Comparison of ENCODE assay signal across 28 mouse cellular contexts in genomic region chr2:131466732-131467131, GRCm38 (mm10). TPM values are rescaled to one million over a fixed set of nuclear protein-coding genes. Genes with fewer than 3 reads are reported as not detected.
DNase-seq lines count a peak whose midpoint lies in the region; ATAC-seq and TF ChIP-seq lines count a peak whose summit lies in the region.
"Had no signal": no experiment of that assay in that cellular context is flagged by ENCODE, and none has a peak within 500 bp of the region (broad histone marks: within the 10 kb centered on the region; RNA-seq: fewer than 3 reads in every experiment).

No protein-coding gene starts in this region.

- H3K4me1 ChIP-seq in heart, adult 2 months (ENCODE audit: control insufficient read depth, insufficient read depth, low read length), result peaks cover 5% of the 10 kb centered on the region
- no peaks in the 10 kb centered on the region for H3K4me1 ChIP-seq in intestine, embryonic 14.5 days (replicated peaks; ENCODE audit: control insufficient read depth, insufficient read depth, low read length)
- no peaks in the 10 kb centered on the region for H3K4me1 ChIP-seq in intestine, postnatal 0 days (replicated peaks; ENCODE audit: control insufficient read depth, insufficient read depth, low read length)
- H3K4me1 ChIP-seq in neural tube, embryonic 15.5 days, result no peaks in the 10 kb centered on the region
- H3K4me1 ChIP-seq: embryonic facial prominence, embryonic 15.5 days; forebrain, embryonic 10.5 days; forebrain, embryonic 12.5 days had no signal

- H3K9me3 ChIP-seq in intestine, embryonic 14.5 days (ENCODE audit: control insufficient read depth, low read length), result no peaks in the 10 kb centered on the region
- no peaks in the 10 kb centered on the region for H3K9me3 ChIP-seq in intestine, postnatal 0 days (ENCODE audit: control insufficient read depth)
- H3K9me3 ChIP-seq in neural tube, embryonic 15.5 days (replicated peaks), result no peaks in the 10 kb centered on the region; the same call in 1 of the 2 replicates
- H3K9me3 ChIP-seq: embryonic facial prominence, embryonic 13.5 days; G1E had no signal

- H3K27me3 ChIP-seq in heart, adult 2 months (ENCODE audit: control insufficient read depth, insufficient read depth, low read length), result no peaks in the 10 kb centered on the region
- no peaks in the 10 kb centered on the region for H3K27me3 ChIP-seq in intestine, embryonic 14.5 days (replicated peaks; ENCODE audit: control insufficient read depth, insufficient read depth, low read length)
- no peaks in the 10 kb centered on the region for H3K27me3 ChIP-seq in intestine, postnatal 0 days (replicated peaks; ENCODE audit: control insufficient read depth, insufficient read depth, low read length)
- no peaks in the 10 kb centered on the region for H3K27me3 ChIP-seq in neural tube, embryonic 15.5 days (replicated peaks)
- H3K27me3 ChIP-seq: CH12.LX; embryonic facial prominence, embryonic 13.5 days; embryonic facial prominence, embryonic 15.5 days; forebrain, embryonic 12.5 days; Patski had no signal

- ATAC-seq in intestine, embryonic 14.5 days (replicated peaks; ENCODE audit: low FRiP score, low TSS enrichment, low read depth), result no peak
- no peak for ATAC-seq in intestine, postnatal 0 days
- no peak for ATAC-seq in neural tube, embryonic 15.5 days (ENCODE audit: low FRiP score)
- ATAC-seq: activated CD4-positive, CD25-positive, alpha-beta regulatory T cell, adult 4 months; CD4-positive, CD25-positive, alpha-beta regulatory T cell, adult 4 months; forebrain, embryonic 14.5 days; forebrain, embryonic 16.5 days; Patski had no signal

- no peak overlapping the region for H3K9ac ChIP-seq in heart, adult 2 months (ENCODE audit: low read depth, low read length)
- no peak overlapping the region for H3K9ac ChIP-seq in intestine, embryonic 14.5 days (ENCODE audit: low read length)
- H3K9ac ChIP-seq in intestine, postnatal 0 days (ENCODE audit: low read depth, low read length), result no peak overlapping the region
- no peak overlapping the region for H3K9ac ChIP-seq in neural tube, embryonic 15.5 days (replicated peaks)
- H3K9ac ChIP-seq: embryonic facial prominence, embryonic 13.5 days; embryonic facial prominence, embryonic 15.5 days; forebrain, embryonic 12.5 days had no signal

- peak; percentile 63 for DNase-seq in heart, adult 11 months
- no peak for DNase-seq in heart, adult 2 months
- peak; percentile 16 for DNase-seq in intestine, embryonic 14.5 days (ENCODE audit: low spot score)
- peak; percentile 4 for DNase-seq in neural tube, embryonic 10.5 days (ENCODE audit: extremely low spot score, low spot score)
- DNase-seq: adrenal gland, adult 8-10 months; adrenal gland, postnatal 14 days; adrenal gland, postnatal 36 days; B cell, adult 2 months; cerebellum, adult 11-12 months; cerebellum, adult 8-10 months; cerebellum, adult 9-11 months; cerebellum, postnatal 14 days; cerebellum, postnatal 36 days; embryo, embryonic 11 days had no signal

- no peak overlapping the region for H3K4me3 ChIP-seq in heart, adult 2 months
- H3K4me3 ChIP-seq in intestine, embryonic 14.5 days (ENCODE audit: low read depth, low read length), result no peak overlapping the region
- H3K4me3 ChIP-seq in intestine, postnatal 0 days (ENCODE audit: low read depth, low read length), result no peak overlapping the region
- H3K4me3 ChIP-seq in neural tube, embryonic 15.5 days (replicated peaks), result no peak overlapping the region
- H3K4me3 ChIP-seq: embryonic facial prominence, embryonic 13.5 days; embryonic facial prominence, embryonic 15.5 days; erythroblast, embryonic 14.5 days; forebrain, embryonic 10.5 days; forebrain, embryonic 12.5 days had no signal

- no peaks in the 10 kb centered on the region for H3K36me3 ChIP-seq in heart, adult 2 months (ENCODE audit: control insufficient read depth, insufficient read depth, low read length)
- H3K36me3 ChIP-seq in intestine, embryonic 14.5 days (ENCODE audit: control insufficient read depth, insufficient read depth, low read length), result no peaks in the 10 kb centered on the region
- no peaks in the 10 kb centered on the region for H3K36me3 ChIP-seq in intestine, postnatal 0 days (ENCODE audit: control insufficient read depth, insufficient read depth)
- H3K36me3 ChIP-seq in neural tube, embryonic 15.5 days, result no peaks in the 10 kb centered on the region
- H3K36me3 ChIP-seq: embryonic facial prominence, embryonic 13.5 days; embryonic facial prominence, embryonic 15.5 days; forebrain, embryonic 10.5 days; forebrain, embryonic 12.5 days; G1E had no signal

- H3K27ac ChIP-seq in heart, adult 2 months, result no peak overlapping the region
- no peak overlapping the region for H3K27ac ChIP-seq in intestine, embryonic 14.5 days (ENCODE audit: low read depth)
- no peak overlapping the region for H3K27ac ChIP-seq in intestine, postnatal 0 days (ENCODE audit: low read depth, low read length)
- no peak overlapping the region for H3K27ac ChIP-seq in neural tube, embryonic 15.5 days (replicated peaks)
- H3K27ac ChIP-seq: embryonic facial prominence, embryonic 13.5 days; embryonic facial prominence, embryonic 15.5 days; forebrain, embryonic 10.5 days; forebrain, embryonic 12.5 days had no signal

- H3K79me2 ChIP-seq in heart, adult 2 months (replicated peaks; ENCODE audit: control insufficient read depth, insufficient read depth, low read length), result no peaks in the 10 kb centered on the region

- TF ChIP-seq CTCF in heart, adult 2 months (IDR thresholded peaks at IDR 0.05), result no peak
- no peak for TF ChIP-seq CTCF in intestine, postnatal 0 days (IDR thresholded peaks at IDR 0.05; ENCODE audit: low read depth)

- no peak for TF ChIP-seq EP300 in heart, adult 2 months (IDR thresholded peaks at IDR 0.05; ENCODE audit: insufficient read depth, low read depth, low read length)

- intact Hi-C loops in heart, adult 2 months (cut with DNase I), result no loop called here

- no peak overlapping the region for H3K4me2 ChIP-seq in intestine, embryonic 14.5 days (ENCODE audit: low read length)
- no peak overlapping the region for H3K4me2 ChIP-seq in intestine, postnatal 0 days (replicated peaks; ENCODE audit: low read depth)
- no peak overlapping the region for H3K4me2 ChIP-seq in neural tube, embryonic 15.5 days
- H3K4me2 ChIP-seq: embryonic facial prominence, embryonic 13.5 days; embryonic facial prominence, embryonic 15.5 days; forebrain, embryonic 12.5 days had no signal

- no peak for TF ChIP-seq POLR2A in heart, adult 2 months (IDR thresholded peaks at IDR 0.05; ENCODE audit: insufficient read depth, low read depth, low read length)

- WGBS in heart, adult 2 months, result 85% methylated on average over 2 of the region's 2 CpGs
- 68% methylated on average over 2 of the region's 2 CpGs for WGBS in intestine, embryonic 14.5 days
- WGBS in intestine, postnatal 0 days, result 70% methylated on average over 2 of the region's 2 CpGs
- WGBS in neural tube, embryonic 15.5 days, result 73% methylated on average over 2 of the region's 2 CpGs

RNA-seq across cellular contexts. Expression of gene Smox, which starts 24.6 kb away (rescaled TPM):
- total RNA-seq in heart, adult 2 months (2021), result 10 to 100 TPM; 23.0 to 28.1 TPM
- 34.8 and 39.8 TPM in 2 replicates for polyA plus RNA-seq in heart, adult 2 months (2012; rRNA removed)
- polyA plus RNA-seq in intestine, embryonic 14.5 days (2014; fragmentation: Nextera tagmentation; extraction: Ambion mirVana), result 21.2 and 24.6 TPM in 2 replicates
- 18.0 and 19.9 TPM in 2 replicates for polyA plus RNA-seq in intestine, postnatal 0 days (2015; fragmentation: Nextera tagmentation; extraction: Ambion mirVana)
- 48.7 and 51.9 TPM in 2 replicates for polyA plus RNA-seq in neural tube, embryonic 15.5 days (2015; fragmentation: Nextera tagmentation; extraction: Ambion mirVana)

Comparison
In these comparisons a context has a peak if more than half of its experiments do, and no peak if none do; other contexts are left out.
1. DNase-seq: peak in heart, adult 11 months (single experiment), intestine, embryonic 14.5 days (single experiment) and neural tube, embryonic 10.5 days (single experiment); none in heart, adult 2 months (0 of 2).